Mouse (Mus musculus): ENCODE results near the gene Tenm2. TPM values are rescaled to one million over a fixed set of nuclear protein-coding genes. Genes with fewer than 3 reads are reported as not detected.

Tenm2 gene
- polyA plus RNA-seq, 1 experiment from 2014 or later, result 2.8 TPM

DNA sequence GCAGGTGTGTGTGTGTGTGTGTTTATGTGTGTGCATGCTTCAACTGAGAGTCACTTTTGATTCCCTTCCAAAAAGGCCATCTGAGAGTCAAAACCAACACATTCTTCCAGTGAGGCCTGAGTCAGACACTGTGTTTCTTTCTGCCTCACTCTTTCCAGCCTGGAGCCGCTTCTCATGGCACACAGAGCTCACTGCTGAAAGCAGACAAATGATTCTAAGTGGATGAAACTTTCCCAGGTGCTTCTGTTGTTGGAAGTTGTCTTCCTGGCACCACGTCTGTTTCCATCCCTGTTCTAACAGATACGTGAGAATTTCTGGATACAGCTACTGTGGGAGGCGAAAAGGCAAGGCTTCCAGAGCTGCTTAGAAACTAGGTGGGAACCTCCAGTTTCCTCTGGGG is 747.1 kb downstream of the Tenm2 start:
- Histone ChIP-seq H3K27ac (ENCODE audit: low read length) (no peak overlapping the region), H3K4me3 (ENCODE audit: low read depth, low read length) (no peak overlapping the region), H3K4me2 (replicated peaks; ENCODE audit: low read depth, low read length) (no peak overlapping the region), H3K4me1 (ENCODE audit: control insufficient read depth, insufficient read depth, low read length) (no peaks in the 10 kb centered on the region), H3K36me3 (ENCODE audit: control insufficient read depth, insufficient read depth, low read length) (no peaks in the 10 kb centered on the region), H3K9ac (replicated peaks; ENCODE audit: low read depth, low read length) (no peak overlapping the region), H3K9me3 (ENCODE audit: control insufficient read depth, low read depth, low read length) (no peaks in the 10 kb centered on the region), H3K27me3 (ENCODE audit: control insufficient read depth, insufficient read depth, low read length) (no peaks in the 10 kb centered on the region)
- no peak for ATAC-seq (ENCODE audit: insufficient number of reproducible peaks, insufficient read depth, low FRiP score, low read depth)
- 61% methylated on average over 4 of the region's 4 CpGs for WGBS

DNA sequence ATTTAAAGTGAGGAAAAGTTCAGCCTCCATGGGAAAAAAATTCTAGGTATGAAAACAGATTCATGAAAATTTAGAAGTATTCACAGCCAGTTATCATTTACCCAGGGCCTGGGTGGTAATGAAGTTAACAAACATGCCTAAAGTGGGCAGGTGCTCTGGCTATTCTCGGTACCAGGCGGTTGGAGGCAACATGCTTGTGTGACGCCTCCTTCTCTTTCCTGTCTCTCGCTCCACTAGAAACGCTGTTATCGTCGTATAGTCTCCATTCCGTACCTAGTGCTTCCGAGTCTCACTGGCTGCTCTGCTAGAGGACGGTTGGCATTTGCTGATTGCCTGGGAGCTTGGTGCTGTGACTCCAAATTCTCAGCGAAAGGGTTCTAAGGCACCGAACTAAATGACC is 749.7 kb downstream of the Tenm2 start:
- WGBS, result 49% methylated on average over 12 of the region's 12 CpGs
- Histone ChIP-seq H3K9ac (replicated peaks; ENCODE audit: low read depth, low read length) (no peak overlapping the region), H3K4me1 (ENCODE audit: control insufficient read depth, insufficient read depth, low read length) (no peaks in the 10 kb centered on the region), H3K27ac (ENCODE audit: low read length) (no peak overlapping the region), H3K27me3 (ENCODE audit: control insufficient read depth, insufficient read depth, low read length) (no peaks in the 10 kb centered on the region), H3K36me3 (ENCODE audit: control insufficient read depth, insufficient read depth, low read length) (no peaks in the 10 kb centered on the region), H3K4me2 (replicated peaks; ENCODE audit: low read depth, low read length) (0 out of 2 replicates have a peak overlapping the region, but pooled peaks have one; percentile 7), H3K4me3 (ENCODE audit: low read depth, low read length) (no peak overlapping the region), H3K9me3 (ENCODE audit: control insufficient read depth, low read depth, low read length) (no peaks in the 10 kb centered on the region)
- ATAC-seq (ENCODE audit: insufficient number of reproducible peaks, insufficient read depth, low FRiP score, low read depth), result no peak

DNA sequence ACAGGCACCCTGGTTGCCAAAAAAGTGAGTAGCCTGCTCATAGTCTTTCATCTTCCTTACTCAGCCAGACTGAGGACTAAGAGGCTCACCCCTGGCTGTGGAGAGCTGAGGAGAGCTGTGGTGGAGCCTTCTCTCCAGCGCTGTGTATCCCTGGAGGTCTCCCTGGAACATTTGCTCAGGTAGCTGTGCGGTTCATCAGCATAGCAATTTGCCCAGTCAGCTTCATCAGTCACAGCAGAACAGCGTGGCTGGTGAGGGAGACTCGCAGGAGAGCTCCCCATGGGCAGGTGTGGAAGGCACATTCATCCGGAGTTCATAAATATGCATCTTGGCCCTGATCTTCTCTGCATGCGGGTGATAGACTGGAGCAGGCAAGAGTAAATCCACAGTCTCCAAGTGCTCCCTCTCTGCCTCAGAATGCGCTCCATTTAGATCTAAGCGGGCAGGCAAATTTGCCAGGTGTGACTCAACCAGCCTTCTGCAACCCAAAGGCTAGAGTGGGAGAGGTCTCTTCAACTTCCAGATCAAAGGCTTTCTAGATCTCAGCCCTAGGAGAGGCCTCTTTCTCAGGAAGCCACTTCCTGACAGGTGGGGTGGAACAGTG is 751.2 kb downstream of the Tenm2 start:
- no peak overlapping the region for H3K9ac ChIP-seq (replicated peaks; ENCODE audit: low read depth, low read length)
- no peak overlapping the region for H3K4me2 ChIP-seq (replicated peaks; ENCODE audit: low read depth, low read length)
- WGBS, result 47% methylated on average over 8 of the region's 8 CpGs
- no peaks in the 10 kb centered on the region for H3K4me1 ChIP-seq (ENCODE audit: control insufficient read depth, insufficient read depth, low read length)
- no peaks in the 10 kb centered on the region for H3K36me3 ChIP-seq (ENCODE audit: control insufficient read depth, insufficient read depth, low read length)
- H3K27me3 ChIP-seq (ENCODE audit: control insufficient read depth, insufficient read depth, low read length), result no peaks in the 10 kb centered on the region
- 0 out of 2 replicates have a peak, but pooled peaks have one; percentile 28 for ATAC-seq (ENCODE audit: insufficient number of reproducible peaks, insufficient read depth, low FRiP score, low read depth)
- no peak overlapping the region for H3K4me3 ChIP-seq (ENCODE audit: low read depth, low read length)
- H3K27ac ChIP-seq (ENCODE audit: low read length), result no peak overlapping the region
- H3K9me3 ChIP-seq (ENCODE audit: control insufficient read depth, low read depth, low read length), result no peaks in the 10 kb centered on the region

DNA sequence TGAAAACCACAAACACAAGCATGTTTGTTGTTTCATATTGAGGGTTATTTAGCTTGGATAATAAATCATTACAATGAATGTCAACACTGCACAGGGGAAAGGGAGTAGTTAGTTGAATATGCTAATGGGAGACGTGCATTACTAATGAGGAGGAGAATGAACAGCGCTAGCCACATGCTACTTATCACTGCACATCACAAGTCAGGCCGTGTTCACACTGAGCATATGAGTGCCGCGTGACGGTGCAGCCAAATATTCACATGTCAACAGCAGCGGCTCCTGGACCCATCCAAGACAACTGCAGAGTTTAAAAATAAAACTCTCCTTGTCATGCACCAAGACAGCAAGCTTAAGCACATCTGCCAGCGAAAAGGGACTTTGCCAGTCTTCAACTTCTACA is 753.6 kb downstream of the Tenm2 start:
- no peak for ATAC-seq (ENCODE audit: insufficient number of reproducible peaks, insufficient read depth, low FRiP score, low read depth)
- H3K27me3 ChIP-seq (ENCODE audit: control insufficient read depth, insufficient read depth, low read length), result no peaks in the 10 kb centered on the region

GRCm38 (mm10) chr11:36481524-36481923 is 754.2 kb downstream of the Tenm2 start:
- no peaks in the 10 kb centered on the region for H3K36me3 ChIP-seq (ENCODE audit: control insufficient read depth, insufficient read depth, low read length)
- WGBS, result 33% methylated on average over 7 of the region's 7 CpGs
- H3K27me3 ChIP-seq (ENCODE audit: control insufficient read depth, insufficient read depth, low read length), result no peaks in the 10 kb centered on the region
- no peak overlapping the region for H3K27ac ChIP-seq (ENCODE audit: low read length)
- ATAC-seq (ENCODE audit: insufficient number of reproducible peaks, insufficient read depth, low FRiP score, low read depth), result no peak
- no peak overlapping the region for H3K9ac ChIP-seq (replicated peaks; ENCODE audit: low read depth, low read length)
- H3K4me2 ChIP-seq (replicated peaks; ENCODE audit: low read depth, low read length), result no peak overlapping the region
- no peak overlapping the region for H3K4me3 ChIP-seq (ENCODE audit: low read depth, low read length)
- no peaks in the 10 kb centered on the region for H3K4me1 ChIP-seq (ENCODE audit: control insufficient read depth, insufficient read depth, low read length)
- H3K9me3 ChIP-seq (ENCODE audit: control insufficient read depth, low read depth, low read length), result no peaks in the 10 kb centered on the region

More for the DNA sequence above, 753.6 kb downstream of the Tenm2 start:
- H3K36me3 ChIP-seq (ENCODE audit: control insufficient read depth, insufficient read depth, low read length), result no peaks in the 10 kb centered on the region
- no peak overlapping the region for H3K27ac ChIP-seq (ENCODE audit: low read length)
- 90% methylated on average over 8 of the region's 8 CpGs for WGBS
- no peak overlapping the region for H3K9ac ChIP-seq (replicated peaks; ENCODE audit: low read depth, low read length)
- H3K4me3 ChIP-seq (ENCODE audit: low read depth, low read length), result no peak overlapping the region
- no peaks in the 10 kb centered on the region for H3K9me3 ChIP-seq (ENCODE audit: control insufficient read depth, low read depth, low read length)
- no peak overlapping the region for H3K4me2 ChIP-seq (replicated peaks; ENCODE audit: low read depth, low read length)
- no peaks in the 10 kb centered on the region for H3K4me1 ChIP-seq (ENCODE audit: control insufficient read depth, insufficient read depth, low read length)

DNA sequence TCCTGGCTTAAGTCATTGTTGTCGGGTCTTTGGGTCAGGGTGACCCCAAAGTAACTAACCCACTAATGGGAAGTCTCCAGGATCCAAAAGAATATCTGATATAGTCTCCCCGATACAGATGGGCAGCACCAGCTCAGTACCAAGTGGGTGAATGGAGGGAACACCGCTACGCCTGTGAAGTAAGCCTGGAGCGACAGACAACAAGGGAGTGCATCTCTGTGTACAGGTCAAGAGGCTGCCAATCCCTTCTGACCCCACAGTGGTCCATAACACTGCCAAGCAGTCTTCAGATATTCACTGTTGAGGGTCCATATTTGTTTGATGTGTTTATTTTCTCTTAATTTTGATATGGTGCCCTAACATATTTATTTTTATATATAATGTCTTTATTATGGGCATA is 754.7 kb downstream of the Tenm2 start:
- WGBS, result 90% methylated on average over 5 of the region's 5 CpGs
- ATAC-seq (ENCODE audit: insufficient number of reproducible peaks, insufficient read depth, low FRiP score, low read depth), result no peak

GRCm38 (mm10) chr11:36469811-36470551 is 765.8 kb downstream of the Tenm2 start:
- no peaks in the 10 kb centered on the region for H3K36me3 ChIP-seq (ENCODE audit: control insufficient read depth, insufficient read depth, low read length)
- no peak overlapping the region for H3K4me2 ChIP-seq (replicated peaks; ENCODE audit: low read depth, low read length)
- H3K4me3 ChIP-seq (ENCODE audit: low read depth, low read length), result no peak overlapping the region
- H3K27ac ChIP-seq (ENCODE audit: low read length), result no peak overlapping the region
- no peak overlapping the region for H3K9ac ChIP-seq (replicated peaks; ENCODE audit: low read depth, low read length)
- ATAC-seq (ENCODE audit: insufficient number of reproducible peaks, insufficient read depth, low FRiP score, low read depth), result no peak
- H3K9me3 ChIP-seq (ENCODE audit: control insufficient read depth, low read depth, low read length), result no peaks in the 10 kb centered on the region
- 68% methylated on average over 9 of the region's 9 CpGs for WGBS
- H3K4me1 ChIP-seq (ENCODE audit: control insufficient read depth, insufficient read depth, low read length), result no peaks in the 10 kb centered on the region
- H3K27me3 ChIP-seq (ENCODE audit: control insufficient read depth, insufficient read depth, low read length), result no peaks in the 10 kb centered on the region

More for the DNA sequence above, 754.7 kb downstream of the Tenm2 start:
- Histone ChIP-seq H3K4me1 (ENCODE audit: control insufficient read depth, insufficient read depth, low read length) (no peaks in the 10 kb centered on the region), H3K36me3 (ENCODE audit: control insufficient read depth, insufficient read depth, low read length) (no peaks in the 10 kb centered on the region), H3K27ac (ENCODE audit: low read length) (no peak overlapping the region), H3K27me3 (ENCODE audit: control insufficient read depth, insufficient read depth, low read length) (no peaks in the 10 kb centered on the region), H3K4me2 (replicated peaks; ENCODE audit: low read depth, low read length) (no peak overlapping the region), H3K9ac (replicated peaks; ENCODE audit: low read depth, low read length) (no peak overlapping the region), H3K9me3 (ENCODE audit: control insufficient read depth, low read depth, low read length) (no peaks in the 10 kb centered on the region), H3K4me3 (ENCODE audit: low read depth, low read length) (no peak overlapping the region)

DNA sequence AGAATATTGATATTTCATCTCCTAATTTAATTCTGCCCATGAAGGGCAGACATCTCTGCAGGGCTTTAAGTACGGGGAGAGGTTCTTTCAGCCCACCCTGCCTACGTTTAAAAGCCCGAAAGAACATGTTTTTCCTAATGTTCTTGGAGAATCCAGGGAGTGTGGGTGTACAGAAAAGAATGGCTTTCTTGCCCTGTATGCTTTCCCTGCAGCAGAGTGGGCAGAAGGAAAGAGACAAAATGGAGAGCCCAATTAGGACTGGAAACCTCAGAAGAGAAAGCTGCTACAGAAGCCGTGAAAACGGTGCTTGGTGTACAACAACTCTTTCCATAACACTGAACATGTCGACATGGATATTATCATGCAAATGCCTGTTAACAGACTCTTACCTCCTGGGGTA is 777.3 kb downstream of the Tenm2 start:
- H3K36me3 ChIP-seq (ENCODE audit: control insufficient read depth, insufficient read depth, low read length), result no peaks in the 10 kb centered on the region
- no peak overlapping the region for H3K4me2 ChIP-seq (replicated peaks; ENCODE audit: low read depth, low read length)
- H3K4me1 ChIP-seq (ENCODE audit: control insufficient read depth, insufficient read depth, low read length), result no peaks in the 10 kb centered on the region
- no peaks in the 10 kb centered on the region for H3K27me3 ChIP-seq (ENCODE audit: control insufficient read depth, insufficient read depth, low read length)
- ATAC-seq (ENCODE audit: insufficient number of reproducible peaks, insufficient read depth, low FRiP score, low read depth), result no peak
- no peak overlapping the region for H3K4me3 ChIP-seq (ENCODE audit: low read depth, low read length)
- H3K9me3 ChIP-seq (ENCODE audit: control insufficient read depth, low read depth, low read length), result no peaks in the 10 kb centered on the region
- whole genome bisulfite sequencing, result 84% methylated on average over 6 of the region's 6 CpGs
- H3K27ac ChIP-seq (ENCODE audit: low read length), result no peak overlapping the region
- H3K9ac ChIP-seq (replicated peaks; ENCODE audit: low read depth, low read length), result no peak overlapping the region

Measured in stomach, embryonic 14.5 days (tissue).